Mouse (Mus musculus) E14TG2a.4 (cell line): ENCODE measurements around the gene Mgst3.

Experiments
- H3K27me3 ChIP-seq: 2 replicates; pipeline ENCODE4 v1.6.1; 2014; ENCODE audit warnings: low read length, control low read depth; ENCODE audit not compliant: insufficient read depth
- H3K36me3 ChIP-seq: 2 replicates; pipeline ENCODE4 v1.6.1; 2014; ENCODE audit warnings: low read length, control low read depth; ENCODE audit not compliant: insufficient read depth
- H3K4me1 ChIP-seq: replicated peaks from 2 replicates; pipeline ENCODE4 v1.6.1; 2014; ENCODE audit warnings: low read depth, low read length, control low read depth
- H3K4me3 ChIP-seq: replicated peaks from 2 replicates; pipeline ENCODE4 v1.5.1; 2014; ENCODE audit warnings: mild to moderate bottlenecking, low read length
- H3K9me3 ChIP-seq: 2 replicates; pipeline ENCODE4 v1.6.1; 2014; ENCODE audit warnings: low read length, control low read depth
- CTCF ChIP-seq: conservative IDR thresholded peaks from 2 replicates; pipeline ENCODE4 v1.5.1; 2014; ENCODE audit warnings: low read length
- NANOG ChIP-seq: IDR thresholded peaks from 2 replicates; pipeline ENCODE4 v1.6.1; 2014; ENCODE audit warnings: borderline replicate concordance, low read length, mixed read lengths
- POU5F1 ChIP-seq: IDR thresholded peaks from 2 replicates; pipeline ENCODE4 v1.6.1; 2014; ENCODE audit warnings: low read length, borderline replicate concordance

Gene Mgst3

GRCm38 (mm10) chr1:167384156-167384555 is 9.5 kb downstream of the Mgst3 start:
- no peaks in the 10 kb centered on the region for H3K36me3 ChIP-seq
- H3K27me3 ChIP-seq: 0 out of 2 replicates have a peak, but pooled peaks cover 10% of the 10 kb centered on the region
- peaks cover 46% of the 10 kb centered on the region for H3K4me1 ChIP-seq
- no peak overlapping the region for H3K4me3 ChIP-seq
- TF ChIP-seq NANOG: no peak
- TF ChIP-seq CTCF: no peak
- TF ChIP-seq POU5F1: no peak
- H3K9me3 ChIP-seq: no peaks in the 10 kb centered on the region

DNA sequence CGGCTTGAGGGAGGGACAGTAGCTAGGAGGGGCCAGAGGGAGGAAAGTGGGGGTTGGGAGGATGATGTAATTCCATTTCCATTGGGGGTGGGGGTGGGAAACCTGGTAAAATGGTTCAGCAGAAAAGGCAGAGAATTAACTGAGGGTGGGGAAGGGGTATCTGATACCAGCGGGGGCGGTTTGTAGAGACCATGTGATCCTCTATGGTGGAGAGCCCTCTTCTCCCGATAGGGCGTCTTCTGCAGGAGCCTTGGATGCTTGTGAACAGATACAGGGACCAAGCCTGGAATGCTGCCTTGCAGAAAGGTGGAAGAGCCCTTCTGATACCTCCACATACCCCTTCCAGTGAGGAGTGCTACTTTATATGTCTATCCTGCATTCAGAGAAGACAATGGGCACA is 10.5 kb downstream of the Mgst3 start:
- Histone ChIP-seq H3K36me3 (no peaks in the 10 kb centered on the region), H3K9me3 (no peaks in the 10 kb centered on the region), H3K4me3 (no peak overlapping the region), H3K27me3 (0 out of 2 replicates have a peak, but pooled peaks cover 7% of the 10 kb centered on the region), H3K4me1 (peaks cover 53% of the 10 kb centered on the region)
- TF ChIP-seq CTCF: no peak
- TF ChIP-seq POU5F1: no peak
- TF ChIP-seq NANOG: no peak

DNA sequence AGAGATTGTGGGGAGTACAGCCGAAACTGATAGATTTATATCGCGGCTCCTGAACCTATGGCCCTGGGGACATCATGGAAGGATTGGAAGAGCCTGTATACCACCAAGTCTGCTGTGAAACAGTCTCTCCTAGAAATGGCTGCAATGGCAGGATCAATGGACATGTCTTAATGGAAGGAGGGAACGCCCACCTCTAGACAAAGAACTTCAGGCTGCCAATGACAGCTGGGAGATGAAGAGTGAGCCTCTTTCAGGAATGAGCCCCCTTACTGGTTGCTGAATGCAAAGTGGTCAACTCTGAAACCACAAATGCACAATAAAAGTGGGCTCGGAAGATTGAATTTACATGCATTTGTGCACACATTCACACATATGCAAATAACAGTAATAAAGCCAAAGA is 10.9 kb downstream of the Mgst3 start:
- TF ChIP-seq CTCF: no peak
- TF ChIP-seq NANOG: no peak
- TF ChIP-seq POU5F1: no peak

DNA sequence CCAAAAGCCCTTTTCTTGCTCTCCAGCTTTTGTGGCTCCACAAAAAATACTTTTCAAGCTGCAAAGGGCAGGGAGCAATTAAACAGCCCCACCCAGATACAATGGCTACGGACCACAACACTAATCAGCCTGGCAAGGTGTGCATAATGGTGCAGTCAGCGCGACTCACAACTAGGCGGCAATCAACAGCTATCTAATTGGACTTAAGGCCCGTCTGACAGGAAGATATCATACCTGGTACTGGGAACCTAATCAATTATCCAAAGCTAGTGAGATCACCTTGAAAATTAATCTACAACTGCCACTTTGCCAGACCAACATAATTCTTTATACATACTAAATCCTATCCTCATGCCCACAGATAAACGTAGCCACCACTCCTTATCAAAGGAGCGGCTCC is 11.3 kb downstream of the Mgst3 start:
- Histone ChIP-seq H3K36me3 (no peaks in the 10 kb centered on the region), H3K9me3 (no peaks in the 10 kb centered on the region), H3K27me3 (0 out of 2 replicates have a peak, but pooled peaks cover 6% of the 10 kb centered on the region), H3K4me3 (no peak overlapping the region), H3K4me1 (peaks cover 62% of the 10 kb centered on the region)
- TF ChIP-seq CTCF (no peak), NANOG (no peak), POU5F1 (no peak)

More for the DNA sequence above, 10.9 kb downstream of the Mgst3 start:
- Histone ChIP-seq H3K27me3 (0 out of 2 replicates have a peak, but pooled peaks cover 7% of the 10 kb centered on the region), H3K9me3 (no peaks in the 10 kb centered on the region), H3K4me3 (no peak overlapping the region), H3K4me1 (peaks cover 57% of the 10 kb centered on the region), H3K36me3 (no peaks in the 10 kb centered on the region)

GRCm38 (mm10) chr1:167381050-167382015 is 12.3 kb downstream of the Mgst3 start:
- TF ChIP-seq CTCF (no peak), POU5F1 (no peak), NANOG (no peak)
- Histone ChIP-seq H3K27me3 (0 out of 2 replicates have a peak, but pooled peaks cover 5% of the 10 kb centered on the region), H3K4me1 (peaks cover 65% of the 10 kb centered on the region), H3K9me3 (no peaks in the 10 kb centered on the region), H3K4me3 (no peak overlapping the region), H3K36me3 (0 out of 2 replicates have a peak, but pooled peaks cover 2% of the 10 kb centered on the region)

- TF ChIP-seq NANOG (no peak), POU5F1 (no peak), CTCF (no peak)
- H3K27me3 ChIP-seq: peaks cover 10% of the 10 kb centered on the region; the same call in 1 of the 2 replicates
- H3K36me3 ChIP-seq: 0 out of 2 replicates have a peak, but pooled peaks cover 5% of the 10 kb centered on the region
- H3K4me1 ChIP-seq: peaks cover 67% of the 10 kb centered on the region
- no peak overlapping the region for H3K4me3 ChIP-seq
- H3K9me3 ChIP-seq: no peaks in the 10 kb centered on the region
Observed at GRCm38 (mm10) chr1:167380223-167380622, 13.4 kb downstream of the Mgst3 start.

GRCm38 (mm10) chr1:167379751-167380150 is 13.9 kb downstream of the Mgst3 start:
- Histone ChIP-seq H3K27me3 (peaks cover 13% of the 10 kb centered on the region), H3K36me3 (0 out of 2 replicates have a peak, but pooled peaks cover 5% of the 10 kb centered on the region), H3K4me3 (no peak overlapping the region), H3K9me3 (no peaks in the 10 kb centered on the region), H3K4me1 (peaks cover 72% of the 10 kb centered on the region)
- TF ChIP-seq CTCF (no peak), POU5F1 (no peak), NANOG (no peak)

DNA sequence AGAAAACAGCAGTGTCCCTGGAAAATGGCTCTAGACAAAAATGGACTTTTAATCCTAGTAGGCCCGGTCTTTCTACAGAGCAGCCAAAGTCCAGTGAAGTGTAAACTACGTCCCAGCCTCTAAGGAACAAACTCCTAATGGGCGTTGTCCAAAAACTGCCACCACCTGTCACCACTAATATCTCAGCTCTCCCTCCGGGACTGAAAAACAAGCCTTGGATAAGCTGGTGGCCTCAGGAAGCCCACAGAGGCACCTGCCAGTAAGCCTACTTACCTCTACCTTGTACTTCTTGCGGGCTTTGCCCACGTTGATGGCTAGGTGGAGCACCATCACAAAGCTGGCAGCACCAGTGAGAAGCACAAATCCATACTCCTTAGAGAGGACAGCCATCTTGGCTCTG is 15.6 kb downstream of the Mgst3 start:
- TF ChIP-seq POU5F1 (no peak), NANOG (no peak), CTCF (no peak)
- Histone ChIP-seq H3K36me3 (0 out of 2 replicates have a peak, but pooled peaks cover 5% of the 10 kb centered on the region), H3K4me3 (no peak overlapping the region), H3K27me3 (peaks cover 15% of the 10 kb centered on the region), H3K9me3 (no peaks in the 10 kb centered on the region), H3K4me1 (peaks cover 70% of the 10 kb centered on the region)
